Mouse (Mus musculus) megakaryocyte, adult 5-6 weeks (primary cell): Measurements from ENCODE around the gene Tnfaip2. TPM values are rescaled to one million over a fixed set of nuclear protein-coding genes. Genes with fewer than 3 reads are reported as not detected.

ENCODE experiments used
- ATAC-seq: 2 replicates; pipeline ENCODE4 v1.8.0; 2016; ENCODE audit warnings: mild to moderate bottlenecking, inconsistent platforms; ENCODE audit not compliant: poor library complexity, severe bottlenecking
- total RNA-seq, 2 experiments: library from RNA; stranded (forward) in 1 of 2; stranded (reverse) in 1 of 2; fragments of 153-499, 151-499 nt in 1 of 2; fragments of 221-1000, 200-1000 nt in 1 of 2; gene quantifications; 2 replicates each; pipeline versions ENCODE4 v1.2.3 to v1.2.4; 2015 to 2017

The Tnfaip2 gene
- total RNA-seq, 2 experiments from 2014 or later, result 42.7 to 109 TPM

DNA sequence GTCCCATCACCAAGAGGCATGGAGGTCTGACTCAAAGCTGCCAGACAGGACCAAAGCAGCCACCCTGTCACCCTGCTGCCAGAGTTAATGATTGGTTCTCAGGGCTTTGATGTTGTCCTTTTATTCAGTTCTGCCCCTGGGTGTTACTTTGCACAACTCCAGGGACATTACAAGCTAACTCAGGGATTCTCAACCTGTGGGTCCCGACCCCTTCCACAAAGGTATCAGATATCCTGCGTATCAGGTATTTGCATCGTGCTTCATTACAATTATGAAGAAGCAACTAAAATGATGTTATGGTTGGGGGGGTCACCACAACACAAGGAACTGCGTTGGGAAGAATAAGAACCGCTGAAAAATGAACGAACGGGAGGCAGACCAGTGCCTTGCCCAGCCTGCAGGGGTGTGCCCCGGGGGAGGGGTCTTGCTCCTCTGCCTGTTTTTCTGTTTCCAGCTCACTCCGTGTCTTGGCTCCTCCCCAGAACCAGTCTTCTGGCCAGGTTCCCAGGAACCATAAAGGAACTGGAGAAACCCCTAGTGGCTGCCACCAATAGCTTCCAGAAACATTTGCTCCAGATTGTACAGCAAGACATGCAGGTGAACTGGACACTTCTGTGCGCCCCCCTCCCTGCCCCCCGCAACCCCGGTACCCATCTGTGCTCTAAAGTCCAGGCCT is 14.7 kb upstream of the Tnfaip2 start:
- no peak for ATAC-seq

DNA sequence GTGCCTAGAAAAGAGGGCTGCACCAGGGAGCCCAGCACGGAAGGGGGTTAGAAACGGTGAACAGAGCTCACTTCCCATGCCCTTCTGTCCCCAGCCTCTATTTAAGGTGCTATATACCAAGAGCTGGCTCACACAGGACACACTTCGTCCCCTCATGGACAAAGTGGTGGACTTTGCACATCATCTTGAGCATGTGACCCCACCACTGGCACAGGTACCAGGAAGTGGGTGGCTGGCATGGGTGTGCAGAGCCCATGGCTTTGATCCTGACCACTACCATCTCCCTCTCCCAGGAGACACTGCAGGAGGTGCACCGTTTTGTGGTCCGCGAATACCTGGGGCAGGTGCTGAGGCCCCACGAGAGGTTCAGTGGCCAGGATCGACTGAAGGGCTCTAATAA is 13.9 kb upstream of the Tnfaip2 start:
- no peak for ATAC-seq

DNA sequence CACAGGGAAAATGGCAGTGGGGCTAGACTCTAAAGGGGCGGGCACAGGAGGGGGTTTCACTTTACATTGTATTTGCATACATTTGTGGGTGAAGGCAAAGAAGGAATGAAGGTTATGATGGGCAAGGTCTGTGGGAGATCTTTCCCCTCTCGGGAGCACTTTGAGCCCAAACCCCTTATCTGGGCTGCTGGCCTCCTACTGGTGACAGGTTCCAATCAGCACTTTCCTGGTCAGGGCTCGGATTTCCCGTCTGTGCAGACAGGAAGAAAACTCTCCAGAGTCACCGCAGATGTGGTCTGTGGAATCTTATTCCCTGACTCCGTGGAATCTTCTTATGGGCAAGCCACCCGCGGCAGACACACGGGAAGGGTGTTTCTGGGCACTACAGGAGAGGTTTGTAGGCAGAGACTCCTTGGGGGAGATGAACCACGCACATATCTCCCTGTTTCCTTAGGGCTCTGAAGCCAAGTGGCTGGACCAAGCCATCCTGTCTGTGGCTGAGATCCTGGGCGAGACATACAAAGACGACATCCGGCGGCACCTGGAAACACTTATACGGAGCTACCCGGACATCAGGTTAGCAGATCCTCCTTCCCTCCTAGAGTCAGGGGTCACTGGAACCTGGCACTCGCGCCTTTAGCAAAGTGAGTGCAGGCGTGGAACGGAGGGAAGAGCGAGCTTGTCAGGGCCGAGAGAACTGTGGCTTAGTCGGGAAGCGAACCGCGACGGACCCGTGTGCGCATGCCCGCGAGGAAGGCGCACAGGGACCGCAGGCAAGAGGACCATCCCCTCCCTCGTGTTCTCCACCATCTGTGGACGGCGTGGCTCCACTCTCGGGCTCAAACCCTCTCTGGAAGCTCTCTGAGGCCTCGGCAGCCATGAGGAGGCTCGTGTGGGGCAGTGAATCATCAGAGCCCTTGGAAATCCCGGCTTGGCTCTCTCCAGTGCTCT is 13.0 kb upstream of the Tnfaip2 start:
- peak; percentile 34; the same call in 1 of the 2 replicates for ATAC-seq

DNA sequence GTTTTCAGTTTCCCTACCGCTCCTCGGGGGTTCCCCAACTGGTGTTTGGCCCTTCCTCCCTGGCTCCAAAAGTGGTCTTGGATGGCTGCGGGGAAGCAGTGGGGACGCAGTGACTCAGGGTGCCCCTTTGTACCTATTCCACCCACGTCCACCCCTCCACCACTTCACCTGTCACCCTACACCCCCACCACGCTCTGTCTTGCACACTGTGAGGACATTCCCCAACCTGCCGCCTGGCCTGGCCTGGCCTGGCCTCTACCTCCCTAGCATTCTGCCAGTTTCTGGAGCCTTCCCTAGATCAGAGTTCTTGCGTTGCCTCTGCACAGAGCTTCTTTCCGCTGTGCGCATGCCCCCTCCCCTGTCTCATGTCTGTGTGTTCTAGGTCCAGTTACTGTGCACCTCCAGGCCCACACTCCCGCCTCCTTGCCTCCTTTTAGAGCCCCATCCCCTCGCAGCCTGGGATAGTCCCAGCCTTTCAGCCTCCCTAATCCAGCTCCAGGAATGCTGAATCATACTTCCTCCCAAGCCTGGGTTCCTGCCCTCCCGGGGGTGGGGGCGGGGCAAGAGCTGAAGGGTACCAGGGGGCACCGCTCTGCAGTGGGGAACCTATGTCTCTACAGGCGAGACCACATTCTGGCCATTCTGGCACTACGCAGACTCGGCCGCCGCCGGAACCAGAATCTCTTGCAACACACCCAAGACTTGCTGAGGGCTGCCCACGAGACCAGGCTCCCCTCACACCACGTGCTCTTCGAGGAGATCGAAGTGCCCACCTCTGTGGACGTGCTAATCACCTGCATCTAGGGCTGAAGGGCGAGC is 12.0 kb upstream of the Tnfaip2 start:
- ATAC-seq, result peak; percentile 28

- ATAC-seq, result no peak
These were observed 11.1 kb upstream of the Tnfaip2 start for GRCm38 (mm10) chr12:111430868-111431817.

DNA sequence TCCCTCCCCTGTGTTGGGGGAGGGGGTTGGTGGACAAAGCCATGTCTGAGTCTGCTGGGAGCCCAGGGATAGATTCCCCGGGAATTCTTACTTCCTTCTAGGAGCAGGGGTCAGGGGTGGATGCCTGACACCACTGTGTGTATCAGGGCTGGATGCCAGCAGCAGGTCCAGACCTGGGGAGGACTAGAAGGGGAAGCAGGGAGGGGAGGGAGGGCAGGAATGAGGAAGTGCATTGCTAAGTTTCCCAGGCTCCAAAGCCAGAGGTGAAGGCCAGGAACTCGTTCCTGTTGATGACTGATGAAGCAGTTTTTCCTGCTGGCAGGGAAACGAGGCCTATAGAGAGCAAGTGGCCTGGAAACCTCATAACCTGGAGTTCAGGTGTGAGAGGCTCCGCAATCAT is 10.2 kb upstream of the Tnfaip2 start:
- ATAC-seq, result peak; percentile 49

DNA sequence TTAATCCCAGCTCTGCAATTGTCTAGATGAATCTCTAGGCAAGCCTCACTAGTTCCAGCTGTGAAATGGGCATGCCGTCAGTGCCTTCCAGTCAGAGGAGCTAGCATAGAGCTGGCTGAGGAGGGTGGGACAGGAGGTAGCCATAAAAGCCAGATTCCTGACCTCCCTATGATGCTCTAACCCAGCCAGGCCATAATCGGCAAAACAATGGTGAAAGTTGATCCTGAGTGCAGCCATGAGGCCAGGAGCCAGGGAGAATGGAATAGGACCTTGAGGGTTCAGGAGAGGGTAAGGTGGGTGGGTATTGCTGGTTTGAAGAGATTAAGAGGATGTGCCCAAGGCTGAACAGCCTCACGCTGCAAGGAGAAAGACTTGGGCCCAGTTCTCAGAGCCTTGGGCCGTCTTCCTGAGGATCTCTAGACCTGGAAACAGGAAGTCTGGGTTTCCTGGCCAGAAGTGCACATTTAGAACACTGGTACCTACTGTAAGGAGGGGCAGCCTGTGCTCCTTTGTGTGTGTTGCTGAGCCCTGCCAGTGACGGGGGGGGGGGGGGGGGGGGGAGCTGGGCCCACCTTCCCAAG is 9.4 kb upstream of the Tnfaip2 start:
- ATAC-seq, result no peak

- ATAC-seq, result no peak
These were observed 8.0 kb upstream of the Tnfaip2 start for GRCm38 (mm10) chr12:111434164-111434744.

GRCm38 (mm10) chr12:111434745-111435327 is 7.4 kb upstream of the Tnfaip2 start:
- ATAC-seq, result no peak

DNA sequence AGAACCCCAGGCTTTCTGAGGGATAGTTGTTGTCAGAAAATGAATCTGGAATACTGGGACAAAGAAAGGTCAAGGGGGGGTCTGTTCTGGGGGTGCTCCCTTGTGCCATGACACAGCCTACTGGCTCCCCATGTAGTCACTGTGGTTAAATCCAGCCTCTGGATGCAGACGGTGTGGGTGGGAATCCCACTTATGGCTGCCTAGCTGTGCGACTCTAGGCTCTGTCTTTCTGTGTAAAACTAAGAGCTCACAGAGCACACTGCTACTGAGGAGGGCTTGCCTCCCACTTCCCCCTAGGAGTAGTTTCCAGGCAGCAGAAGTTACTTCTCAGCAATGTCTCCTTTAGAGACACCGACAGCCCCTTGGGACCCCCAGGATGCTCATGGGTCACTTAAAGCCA is 6.1 kb upstream of the Tnfaip2 start:
- ATAC-seq, result no peak

- ATAC-seq, result peak; percentile 50
These were observed 5.6 kb upstream of the Tnfaip2 start for GRCm38 (mm10) chr12:111436640-111437039.

- peak; percentile 55 for ATAC-seq
These were observed 4.9 kb upstream of the Tnfaip2 start for GRCm38 (mm10) chr12:111437222-111437900.

- no peak for ATAC-seq
These were observed 3.4 kb upstream of the Tnfaip2 start for GRCm38 (mm10) chr12:111438850-111439249.

GRCm38 (mm10) chr12:111440701-111441373 is 1.4 kb upstream of the Tnfaip2 start:
- no peak for ATAC-seq

DNA sequence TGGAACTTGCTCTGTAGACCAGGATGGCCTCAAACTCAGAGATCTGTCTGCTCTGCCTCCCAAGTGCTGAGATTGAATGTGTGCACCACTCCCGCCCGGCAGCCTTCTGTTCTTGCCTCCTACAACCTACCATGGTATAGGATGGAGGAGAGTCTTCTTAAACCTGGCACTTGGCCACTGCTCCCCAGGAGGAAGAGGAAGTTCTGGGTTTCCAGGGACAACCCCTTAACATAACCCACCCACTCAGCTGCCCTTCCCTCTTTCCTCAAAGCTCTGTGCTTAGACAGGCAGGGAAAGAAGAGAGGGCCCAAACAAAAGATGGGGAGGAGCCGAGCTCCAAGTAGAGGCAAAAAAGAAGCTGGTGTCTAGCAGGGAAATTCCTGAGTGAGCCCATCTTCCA is 746 bp upstream of the Tnfaip2 start:
- ATAC-seq, result peak; percentile 3; the same call in 1 of the 2 replicates

DNA sequence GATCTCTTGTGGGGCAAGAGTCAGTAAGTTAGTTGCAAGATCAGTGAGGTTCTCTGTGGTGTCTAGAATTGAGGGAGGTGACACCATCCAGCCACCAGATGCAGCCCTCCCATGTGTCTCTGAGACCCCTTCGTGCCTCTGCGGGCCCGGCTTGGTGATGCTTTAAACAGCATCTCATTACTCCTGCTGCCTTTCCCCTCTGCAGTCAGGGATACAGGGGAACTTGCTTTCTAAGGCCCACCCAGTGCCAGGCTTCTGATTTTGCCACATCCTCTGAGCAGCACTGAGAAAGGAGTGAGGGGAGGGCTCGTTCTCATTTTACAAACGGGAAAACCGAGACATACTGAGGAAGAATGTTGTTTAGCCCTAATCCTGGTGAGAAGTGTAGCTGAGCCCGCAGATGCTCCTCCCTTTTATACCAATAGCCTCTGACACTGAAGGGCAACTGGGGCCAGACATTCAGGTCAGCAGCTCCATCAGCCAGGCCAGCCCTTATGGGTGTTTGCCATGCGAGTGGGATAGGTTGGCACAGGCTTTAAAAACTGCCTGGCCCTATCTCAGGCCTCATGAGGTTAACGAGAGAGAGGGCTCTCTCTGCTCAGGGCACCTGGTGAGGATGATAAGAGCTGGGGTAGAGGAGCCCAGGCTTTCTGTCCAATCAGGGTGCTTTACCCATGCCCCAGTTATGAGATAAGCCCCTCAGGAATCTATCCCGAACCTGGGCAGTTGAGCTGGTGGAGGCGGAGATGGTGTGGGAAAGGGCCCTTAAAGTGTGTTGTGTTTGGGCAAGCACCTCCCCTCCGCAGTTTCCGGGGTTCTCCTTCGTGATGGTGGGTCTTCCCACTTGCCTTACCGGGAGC is 972 bp downstream of the Tnfaip2 start:
- ATAC-seq, result peak; percentile 5
